Mouse (Mus musculus): ENCODE results near the gene Adgrv1. TPM values are rescaled to one million over a fixed set of nuclear protein-coding genes. Genes with fewer than 3 reads are reported as not detected.
A peak's percentile ranks its signal among the peaks of the same experiment; 100 is the strongest.

The Adgrv1 gene
- polyA plus RNA-seq, 1 experiment from 2014 or later, result 0.91 TPM

DNA sequence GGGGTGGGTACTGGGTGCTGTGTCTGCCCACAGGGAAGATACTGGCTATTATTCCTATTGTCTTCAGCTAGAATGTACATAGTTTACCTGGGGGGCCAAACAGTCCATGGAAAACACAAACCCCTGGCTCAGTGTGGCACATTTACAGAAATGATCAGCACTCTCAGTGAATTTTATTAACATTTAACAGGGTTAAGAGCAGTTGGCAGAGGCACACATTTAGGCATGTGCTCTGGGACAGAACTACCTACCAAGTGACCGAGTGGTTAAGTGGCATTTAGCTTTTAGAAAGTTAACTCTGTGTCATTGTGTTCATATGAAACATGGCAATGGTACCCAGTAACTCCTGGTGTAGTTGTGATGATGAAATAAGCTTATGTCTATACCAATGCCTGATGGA is 304.8 kb downstream of the Adgrv1 start:
- WGBS, result 94% methylated on average over 1 of the region's 1 CpGs
- no peak overlapping the region for H3K4me3 ChIP-seq (ENCODE audit: low read depth, low read length)
- H3K27ac ChIP-seq (ENCODE audit: low read depth), result no peak overlapping the region
- H3K4me2 ChIP-seq (ENCODE audit: low read length), result no peak overlapping the region
- H3K9ac ChIP-seq (ENCODE audit: low read length), result no peak overlapping the region
- H3K9me3 ChIP-seq (ENCODE audit: control insufficient read depth, low read length), result no peaks in the 10 kb centered on the region
- ATAC-seq (replicated peaks; ENCODE audit: low FRiP score, low TSS enrichment, low read depth) (no peak), DNase-seq (ENCODE audit: low spot score) (no peak)
- H3K36me3 ChIP-seq (ENCODE audit: control insufficient read depth, insufficient read depth, low read length), result no peaks in the 10 kb centered on the region
- peaks cover 5% of the 10 kb centered on the region for H3K4me1 ChIP-seq (replicated peaks; ENCODE audit: control insufficient read depth, insufficient read depth, low read length)
- H3K27me3 ChIP-seq (replicated peaks; ENCODE audit: control insufficient read depth, insufficient read depth, low read length), result no peaks in the 10 kb centered on the region

DNA sequence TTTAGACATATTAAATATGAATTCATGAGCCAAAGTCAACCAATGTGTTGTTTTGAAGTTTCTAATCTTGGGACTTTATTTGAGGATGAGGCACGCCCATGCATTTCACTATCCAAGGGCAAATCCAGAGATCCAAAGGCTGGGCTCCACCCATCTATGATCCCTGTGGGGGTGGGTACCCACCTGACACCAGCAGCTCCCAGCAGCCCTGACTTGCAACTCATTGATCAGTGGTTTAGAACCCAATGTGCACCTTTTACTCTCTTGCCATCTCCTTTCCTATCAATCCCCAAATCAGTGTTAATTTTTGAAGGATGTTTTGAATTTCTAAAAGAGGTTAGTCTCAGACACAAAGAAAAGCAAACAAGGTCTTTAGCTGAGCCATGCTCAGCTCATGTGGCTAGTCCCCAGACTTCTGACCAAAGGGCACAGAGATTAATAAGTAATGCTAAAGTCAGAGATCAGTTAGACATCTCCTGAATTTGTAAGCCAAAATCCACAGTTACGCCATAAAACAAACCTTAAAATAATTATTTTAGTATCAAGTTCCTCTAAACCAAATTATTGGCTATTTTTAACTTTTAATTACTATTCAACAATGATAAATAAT is 307.2 kb downstream of the Adgrv1 start:
- Histone ChIP-seq H3K4me2 (ENCODE audit: low read length) (no peak overlapping the region), H3K9ac (ENCODE audit: low read length) (no peak overlapping the region), H3K27ac (ENCODE audit: low read depth) (no peak overlapping the region), H3K4me1 (replicated peaks; ENCODE audit: control insufficient read depth, insufficient read depth, low read length) (no peaks in the 10 kb centered on the region), H3K27me3 (replicated peaks; ENCODE audit: control insufficient read depth, insufficient read depth, low read length) (no peaks in the 10 kb centered on the region), H3K4me3 (ENCODE audit: low read depth, low read length) (no peak overlapping the region), H3K36me3 (ENCODE audit: control insufficient read depth, insufficient read depth, low read length) (no peaks in the 10 kb centered on the region), H3K9me3 (ENCODE audit: control insufficient read depth, low read length) (no peaks in the 10 kb centered on the region)
- no peak for ATAC-seq (replicated peaks; ENCODE audit: low FRiP score, low TSS enrichment, low read depth)
- DNase-seq (ENCODE audit: low spot score), result no peak
- WGBS, result 95% methylated on average over 2 of the region's 2 CpGs

DNA sequence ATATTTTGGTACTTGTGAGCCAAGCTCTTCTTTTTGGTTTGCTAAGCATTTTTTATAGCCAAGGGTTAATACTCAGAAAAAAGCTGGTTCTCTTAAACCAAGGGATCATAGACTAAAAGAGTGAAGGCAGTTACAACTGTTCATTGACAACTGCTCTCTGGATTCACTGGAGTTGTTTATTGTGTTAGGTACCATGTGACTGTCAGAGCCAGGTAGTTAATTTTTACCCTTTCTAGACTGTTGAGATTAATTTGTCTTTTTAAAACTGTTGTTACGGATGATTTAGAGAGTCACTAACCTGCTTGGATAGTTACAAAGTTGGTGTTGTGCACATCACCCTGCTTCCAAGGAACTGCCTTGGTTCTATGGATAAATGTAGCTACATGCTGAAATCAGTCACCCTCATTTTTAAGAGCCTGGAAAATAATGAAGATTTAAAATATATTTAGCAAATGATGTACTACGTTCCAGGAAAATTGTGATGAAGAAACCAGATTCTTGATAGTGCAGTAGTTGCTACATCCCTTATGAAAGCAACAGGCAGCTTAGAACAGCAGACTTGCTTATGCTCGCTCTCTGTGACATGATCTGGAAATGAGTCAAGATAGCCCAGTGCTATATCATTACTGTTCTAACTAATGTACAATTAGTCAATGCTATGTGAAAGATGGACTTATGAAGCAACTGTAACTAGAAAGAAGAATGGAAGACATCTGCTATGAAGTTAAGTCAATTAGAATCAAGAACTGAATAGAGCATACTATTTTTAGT is 309.2 kb downstream of the Adgrv1 start:
- Histone ChIP-seq H3K4me1 (replicated peaks; ENCODE audit: control insufficient read depth, insufficient read depth, low read length) (no peaks in the 10 kb centered on the region), H3K9ac (ENCODE audit: low read length) (no peak overlapping the region), H3K27me3 (replicated peaks; ENCODE audit: control insufficient read depth, insufficient read depth, low read length) (no peaks in the 10 kb centered on the region), H3K4me2 (ENCODE audit: low read length) (no peak overlapping the region), H3K4me3 (ENCODE audit: low read depth, low read length) (no peak overlapping the region), H3K36me3 (ENCODE audit: control insufficient read depth, insufficient read depth, low read length) (no peaks in the 10 kb centered on the region), H3K27ac (ENCODE audit: low read depth) (no peak overlapping the region), H3K9me3 (ENCODE audit: control insufficient read depth, low read length) (no peaks in the 10 kb centered on the region)
- WGBS, result 83% methylated on average over 3 of the region's 3 CpGs
- ATAC-seq (replicated peaks; ENCODE audit: low FRiP score, low TSS enrichment, low read depth), result no peak
- DNase-seq (ENCODE audit: low spot score), result no peak

GRCm38 (mm10) chr13:81316581-81316980 is 316.4 kb downstream of the Adgrv1 start:
- no peaks in the 10 kb centered on the region for H3K27me3 ChIP-seq (replicated peaks; ENCODE audit: control insufficient read depth, insufficient read depth, low read length)
- ATAC-seq (replicated peaks; ENCODE audit: low FRiP score, low TSS enrichment, low read depth) (no peak), DNase-seq (ENCODE audit: low spot score) (no peak)
- 79% methylated on average over 4 of the region's 4 CpGs for WGBS
- no peak overlapping the region for H3K4me3 ChIP-seq (ENCODE audit: low read depth, low read length)
- H3K4me2 ChIP-seq (ENCODE audit: low read length), result no peak overlapping the region
- H3K36me3 ChIP-seq (ENCODE audit: control insufficient read depth, insufficient read depth, low read length), result no peaks in the 10 kb centered on the region
- H3K9me3 ChIP-seq (ENCODE audit: control insufficient read depth, low read length), result no peaks in the 10 kb centered on the region
- H3K27ac ChIP-seq (ENCODE audit: low read depth), result no peak overlapping the region
- no peak overlapping the region for H3K9ac ChIP-seq (ENCODE audit: low read length)
- H3K4me1 ChIP-seq (replicated peaks; ENCODE audit: control insufficient read depth, insufficient read depth, low read length), result peaks cover 13% of the 10 kb centered on the region; the same call in 1 of the 2 replicates

GRCm38 (mm10) chr13:81314306-81315120 is 318.4 kb downstream of the Adgrv1 start:
- Histone ChIP-seq H3K36me3 (ENCODE audit: control insufficient read depth, insufficient read depth, low read length) (no peaks in the 10 kb centered on the region), H3K4me3 (ENCODE audit: low read depth, low read length) (no peak overlapping the region), H3K27ac (ENCODE audit: low read depth) (peak overlapping the region; percentile 30; the same call in 1 of the 2 replicates), H3K4me2 (ENCODE audit: low read length) (no peak overlapping the region), H3K9me3 (ENCODE audit: control insufficient read depth, low read length) (no peaks in the 10 kb centered on the region), H3K27me3 (replicated peaks; ENCODE audit: control insufficient read depth, insufficient read depth, low read length) (no peaks in the 10 kb centered on the region), H3K9ac (ENCODE audit: low read length) (no peak overlapping the region), H3K4me1 (replicated peaks; ENCODE audit: control insufficient read depth, insufficient read depth, low read length) (peaks cover 13% of the 10 kb centered on the region; the same call in 1 of the 2 replicates)
- DNase-seq (ENCODE audit: low spot score), result no peak
- WGBS, result 41% methylated on average over 7 of the region's 7 CpGs
- no peak for ATAC-seq (replicated peaks; ENCODE audit: low FRiP score, low TSS enrichment, low read depth)

DNA sequence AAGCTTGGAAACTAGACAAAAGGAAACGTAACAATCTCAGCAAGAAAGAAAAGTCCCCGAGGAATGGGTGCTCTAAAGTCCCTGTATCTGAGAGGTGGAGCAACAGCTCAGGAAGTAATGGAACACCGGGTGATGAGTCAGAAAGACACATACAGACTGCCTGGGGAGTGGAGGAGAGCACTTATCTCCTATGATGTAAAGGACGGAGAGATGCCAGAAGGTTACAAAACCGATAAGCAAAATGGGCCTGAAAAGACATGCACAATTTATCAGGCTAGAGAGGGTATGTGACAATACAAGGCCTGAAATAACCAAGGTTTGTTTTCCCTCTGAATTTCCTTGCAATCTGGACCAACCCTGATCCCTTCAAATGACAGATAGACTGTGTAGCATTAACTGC is 320.8 kb downstream of the Adgrv1 start:
- DNase-seq (ENCODE audit: low spot score), result no peak
- WGBS, result 49% methylated on average over 5 of the region's 5 CpGs

GRCm38 (mm10) chr13:81300851-81301250 is 332.1 kb downstream of the Adgrv1 start:
- no peaks in the 10 kb centered on the region for H3K9me3 ChIP-seq (ENCODE audit: control insufficient read depth, low read length)
- ATAC-seq (replicated peaks; ENCODE audit: low FRiP score, low TSS enrichment, low read depth) (no peak), DNase-seq (ENCODE audit: low spot score) (no peak)
- no peaks in the 10 kb centered on the region for H3K36me3 ChIP-seq (ENCODE audit: control insufficient read depth, insufficient read depth, low read length)
- H3K4me2 ChIP-seq (ENCODE audit: low read length), result no peak overlapping the region
- H3K27ac ChIP-seq (ENCODE audit: low read depth), result no peak overlapping the region
- H3K27me3 ChIP-seq (replicated peaks; ENCODE audit: control insufficient read depth, insufficient read depth, low read length), result no peaks in the 10 kb centered on the region
- H3K4me1 ChIP-seq (replicated peaks; ENCODE audit: control insufficient read depth, insufficient read depth, low read length), result no peaks in the 10 kb centered on the region
- WGBS, result 65% methylated on average over 1 of the region's 1 CpGs
- no peak overlapping the region for H3K4me3 ChIP-seq (ENCODE audit: low read depth, low read length)
- H3K9ac ChIP-seq (ENCODE audit: low read length), result no peak overlapping the region

More for the DNA sequence above, 320.8 kb downstream of the Adgrv1 start:
- Histone ChIP-seq H3K27me3 (replicated peaks; ENCODE audit: control insufficient read depth, insufficient read depth, low read length) (no peaks in the 10 kb centered on the region), H3K36me3 (ENCODE audit: control insufficient read depth, insufficient read depth, low read length) (no peaks in the 10 kb centered on the region), H3K9ac (ENCODE audit: low read length) (no peak overlapping the region), H3K4me2 (ENCODE audit: low read length) (no peak overlapping the region), H3K9me3 (ENCODE audit: control insufficient read depth, low read length) (no peaks in the 10 kb centered on the region), H3K4me3 (ENCODE audit: low read depth, low read length) (no peak overlapping the region), H3K27ac (ENCODE audit: low read depth) (no peak overlapping the region), H3K4me1 (replicated peaks; ENCODE audit: control insufficient read depth, insufficient read depth, low read length) (peaks cover 13% of the 10 kb centered on the region; the same call in 1 of the 2 replicates)
- no peak for ATAC-seq (replicated peaks; ENCODE audit: low FRiP score, low TSS enrichment, low read depth)

DNA sequence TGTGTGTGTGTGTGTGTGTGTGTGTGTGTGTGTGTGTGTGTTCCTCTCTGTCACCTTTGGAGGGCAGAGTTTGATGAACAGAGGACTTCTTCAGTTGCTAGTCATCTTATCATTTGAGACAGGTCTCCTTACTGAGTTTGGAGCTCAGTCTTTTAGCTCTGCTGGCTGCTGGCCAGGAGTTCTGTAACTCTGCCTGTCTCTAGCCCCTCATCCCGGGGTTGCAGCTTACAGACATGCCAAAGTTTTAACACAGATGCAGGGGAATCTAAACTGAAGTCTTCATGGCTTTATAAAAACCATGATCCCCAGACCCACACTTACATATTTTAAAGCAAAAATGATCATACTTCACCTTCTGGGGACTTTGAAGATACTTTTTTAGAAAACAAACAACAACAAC is 338.8 kb downstream of the Adgrv1 start:
- DNase-seq (ENCODE audit: low spot score), result no peak
- no peak for ATAC-seq (replicated peaks; ENCODE audit: low FRiP score, low TSS enrichment, low read depth)
- no peaks in the 10 kb centered on the region for H3K27me3 ChIP-seq (replicated peaks; ENCODE audit: control insufficient read depth, insufficient read depth, low read length)
- no peaks in the 10 kb centered on the region for H3K36me3 ChIP-seq (ENCODE audit: control insufficient read depth, insufficient read depth, low read length)
- no peak overlapping the region for H3K4me3 ChIP-seq (ENCODE audit: low read depth, low read length)
- no peaks in the 10 kb centered on the region for H3K4me1 ChIP-seq (replicated peaks; ENCODE audit: control insufficient read depth, insufficient read depth, low read length)
- WGBS, result 25% methylated on average over 1 of the region's 1 CpGs
- H3K9me3 ChIP-seq (ENCODE audit: control insufficient read depth, low read length), result no peaks in the 10 kb centered on the region
- H3K4me2 ChIP-seq (ENCODE audit: low read length), result no peak overlapping the region
- H3K9ac ChIP-seq (ENCODE audit: low read length), result no peak overlapping the region
- H3K27ac ChIP-seq (ENCODE audit: low read depth), result no peak overlapping the region

Measured in intestine, embryonic 14.5 days (tissue).